Mouse (Mus musculus): ENCODE measurements around the gene Mettl6. TPM values are rescaled to one million over a fixed set of nuclear protein-coding genes. Genes with fewer than 3 reads are reported as not detected.

Mettl6 gene
- total and polyA plus RNA-seq, 3 experiments, result 35.6 to 39.2 TPM; not detected in 1

Other genes with a start within 250 kb of the Mettl6 start
- 6.0 and 6.7 TPM in 2 replicates for gene Phf7, start 243.7 kb downstream of the Mettl6 start, total RNA-seq (2012; rRNA removed)
- gene Phf7, start 243.7 kb downstream of the Mettl6 start, polyA plus RNA-seq (2012; ENCODE audit: insufficient read depth in 1 of 2, insufficient read length in 2 of 2, low read depth in 1 of 2, low replicate concordance in 2 of 2, missing spikeins in 1 of 2), result 1 to 10 TPM in 1 of 2 experiments, not detected in 1; 7.6 TPM
- 70.1 and 85.4 TPM in 2 replicates for gene Bap1, start 243.6 kb downstream of the Mettl6 start, total RNA-seq (2012; rRNA removed)
- 100 to 1,000 TPM; 112 to 177 TPM for gene Bap1, start 243.6 kb downstream of the Mettl6 start, polyA plus RNA-seq (2012; ENCODE audit: insufficient read depth in 1 of 2, insufficient read length in 2 of 2, low read depth in 1 of 2, low replicate concordance in 2 of 2, missing spikeins in 1 of 2)
- 0.03 and 0.04 TPM in 2 replicates for gene Dnah1, start 171.1 kb downstream of the Mettl6 start, total RNA-seq (2012; rRNA removed)
- under 1 TPM in 1 of 2 experiments, not detected in 1; 0.11 TPM for gene Dnah1, start 171.1 kb downstream of the Mettl6 start, polyA plus RNA-seq (2012; ENCODE audit: insufficient read depth in 1 of 2, insufficient read length in 2 of 2, low read depth in 1 of 2, low replicate concordance in 2 of 2, missing spikeins in 1 of 2)
- gene Capn7, start 158.4 kb downstream of the Mettl6 start, total RNA-seq (2012; rRNA removed), result 23.2 and 24.9 TPM in 2 replicates
- gene Capn7, start 158.4 kb downstream of the Mettl6 start, polyA plus RNA-seq (2012; ENCODE audit: insufficient read depth in 1 of 2, insufficient read length in 2 of 2, low read depth in 1 of 2, low replicate concordance in 2 of 2, missing spikeins in 1 of 2), result 10 to 100 TPM; 30.0 to 83.7 TPM
- gene Sh3bp5, start 59.0 kb downstream of the Mettl6 start, total RNA-seq (2012; rRNA removed), result 0.19 and 0.36 TPM in 2 replicates
- gene Sh3bp5, start 59.0 kb downstream of the Mettl6 start, polyA plus RNA-seq (2012; ENCODE audit: insufficient read depth in 1 of 2, insufficient read length in 2 of 2, low read depth in 1 of 2, low replicate concordance in 2 of 2, missing spikeins in 1 of 2), result 1 to 10 TPM in 1 of 2 experiments, not detected in 1; 1.0 TPM
- 44.4 and 50.6 TPM in 2 replicates for gene Eaf1, start 641 bp downstream of the Mettl6 start, total RNA-seq (2012; rRNA removed)
- gene Eaf1, start 641 bp downstream of the Mettl6 start, polyA plus RNA-seq (2012; ENCODE audit: insufficient read depth in 1 of 2, insufficient read length in 2 of 2, low read depth in 1 of 2, low replicate concordance in 2 of 2, missing spikeins in 1 of 2), result 10 to 100 TPM in 1 of 2 experiments, not detected in 1; 67.2 TPM
- not detected in 2 replicates for gene Colq, start 96.3 kb upstream of the Mettl6 start, total RNA-seq (2012; rRNA removed)
- gene Colq, start 96.3 kb upstream of the Mettl6 start, polyA plus RNA-seq (2012; ENCODE audit: insufficient read depth in 1 of 2, insufficient read length in 2 of 2, low read depth in 1 of 2, low replicate concordance in 2 of 2, missing spikeins in 1 of 2), result not detected
- not detected in 2 replicates for gene Gm49387, start 145.8 kb upstream of the Mettl6 start, total RNA-seq (2012; rRNA removed)
- under 1 TPM in 1 of 2 experiments, not detected in 1; 0.14 TPM for gene Gm49387, start 145.8 kb upstream of the Mettl6 start, polyA plus RNA-seq (2012; ENCODE audit: insufficient read depth in 1 of 2, insufficient read length in 2 of 2, low read depth in 1 of 2, low replicate concordance in 2 of 2, missing spikeins in 1 of 2)
- gene Btd, start 146.0 kb upstream of the Mettl6 start, total RNA-seq (2012; rRNA removed), result 7.2 and 8.4 TPM in 2 replicates
- 10 to 100 TPM in 1 of 2 experiments, not detected in 1; 12.9 TPM for gene Btd, start 146.0 kb upstream of the Mettl6 start, polyA plus RNA-seq (2012; ENCODE audit: insufficient read depth in 1 of 2, insufficient read length in 2 of 2, low read depth in 1 of 2, low replicate concordance in 2 of 2, missing spikeins in 1 of 2)
- 7.7 and 9.2 TPM in 2 replicates for gene Hacl1, start 146.2 kb upstream of the Mettl6 start, total RNA-seq (2012; rRNA removed)
- 10 to 100 TPM in 1 of 2 experiments, not detected in 1; 13.3 TPM for gene Hacl1, start 146.2 kb upstream of the Mettl6 start, polyA plus RNA-seq (2012; ENCODE audit: insufficient read depth in 1 of 2, insufficient read length in 2 of 2, low read depth in 1 of 2, low replicate concordance in 2 of 2, missing spikeins in 1 of 2)